Mouse (Mus musculus): Measurements from ENCODE around the gene Gng2.

- TF ChIP-seq CTCF (IDR thresholded peaks at IDR 0.05; ENCODE audit: insufficient read depth, low read length), result no peak
- no peak for TF ChIP-seq POLR2A (IDR thresholded peaks at IDR 0.05; ENCODE audit: borderline replicate concordance, extremely low read depth, low read depth, low read length)
These were observed 49.5 kb downstream of the Gng2 start for GRCm38 (mm10) chr14:19927879-19928278.
